Mouse (Mus musculus) 3T3-L1 (cell line): Measurements from ENCODE around the gene Kif26b.

ENCODE experiments used
- DNase-seq: peaks from one replicate; pipeline ENCODE4 v3.0.0-alpha.2; 2015; ENCODE audit warnings: low read depth, low spot score

The Kif26b gene

DNA sequence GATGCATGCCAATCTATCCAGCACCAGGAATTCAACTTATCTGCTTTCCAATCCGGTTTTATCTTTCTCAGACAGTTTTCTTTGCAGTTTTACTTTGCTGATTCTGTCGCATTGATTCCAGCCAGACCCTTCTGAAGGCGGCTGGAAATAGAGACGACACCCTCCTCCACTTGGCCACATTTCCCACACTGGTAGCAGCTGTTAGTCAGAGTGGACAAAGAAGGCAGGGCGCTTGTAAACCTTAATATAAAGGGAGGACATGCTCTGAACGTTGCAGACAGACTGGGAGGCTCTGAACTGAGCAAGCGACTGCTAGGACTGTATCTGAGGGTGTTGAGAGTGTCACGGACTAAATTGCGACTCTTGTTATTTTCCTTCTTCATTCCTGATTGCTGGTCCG, 11.3 kb downstream of the Kif26b start:
- DNase-seq = no peak

GRCm38 (mm10) chr1:178542415-178542814, 13.5 kb downstream of the Kif26b start:
- DNase-seq = no peak

DNA sequence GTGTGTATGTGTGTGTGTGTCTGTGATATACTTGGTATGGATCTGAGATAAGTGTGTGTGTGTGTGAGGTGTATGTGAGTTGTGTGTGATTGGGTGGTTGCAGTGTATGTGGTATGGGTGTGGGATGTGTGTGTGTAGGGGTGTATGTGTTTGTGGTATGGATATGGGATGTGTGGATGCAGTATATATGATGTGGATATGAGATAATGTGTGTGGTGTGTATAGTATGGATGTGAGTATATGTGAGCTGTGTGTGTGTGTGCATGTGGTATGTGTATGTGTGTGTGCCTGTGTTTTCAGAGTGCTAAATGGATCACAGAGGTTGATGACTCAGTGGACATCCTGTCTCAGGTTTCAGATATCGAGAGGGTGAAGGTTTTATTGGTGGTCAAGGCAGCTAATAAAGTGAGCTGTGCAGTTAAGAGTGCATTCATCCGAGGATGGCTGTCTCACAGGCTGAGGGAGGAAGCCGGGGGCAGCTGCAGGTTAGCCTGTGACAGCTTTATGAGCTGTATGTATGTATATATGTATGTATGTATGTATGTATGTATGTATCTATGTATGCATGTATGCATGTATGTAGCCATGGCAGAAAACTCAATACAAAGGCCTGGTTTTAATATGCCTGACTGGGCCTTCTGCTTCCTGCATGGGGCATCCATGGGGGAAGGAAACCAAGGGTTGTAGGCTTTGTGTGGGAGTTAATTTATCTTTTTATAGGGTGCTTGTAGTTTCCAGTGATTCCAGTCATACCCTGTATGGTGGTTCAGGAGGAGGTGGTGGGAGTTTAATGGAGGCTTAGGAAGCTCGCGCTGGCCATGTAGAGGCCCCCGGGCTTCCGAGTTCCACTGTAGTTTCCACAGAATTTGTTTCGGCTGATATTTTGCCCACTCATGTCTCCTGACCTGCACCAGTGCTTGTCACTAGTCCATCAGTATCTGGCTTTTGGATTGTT, 14.3 kb downstream of the Kif26b start:
- peak; percentile 32 for DNase-seq

DNA sequence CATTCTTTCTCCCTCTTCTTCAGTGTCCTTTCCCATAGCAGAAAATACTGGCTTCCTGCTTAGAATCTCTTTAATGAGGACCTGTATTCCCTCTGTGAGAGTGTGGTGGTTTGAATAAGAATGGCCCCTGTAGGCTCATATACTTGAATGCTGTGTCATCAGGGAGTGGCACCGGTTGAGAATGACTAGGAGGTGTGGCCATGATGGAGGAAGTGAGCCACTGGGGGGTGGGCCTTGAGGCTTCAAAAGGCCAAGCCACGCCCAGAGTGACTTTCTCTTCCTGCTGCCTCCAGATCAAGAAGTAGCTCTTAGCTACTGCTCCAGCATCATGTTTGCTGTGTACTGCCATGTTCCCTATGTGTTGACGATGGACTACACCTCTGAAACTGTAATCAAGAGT, 15.7 kb downstream of the Kif26b start:
- DNase-seq = peak; percentile 90

DNA sequence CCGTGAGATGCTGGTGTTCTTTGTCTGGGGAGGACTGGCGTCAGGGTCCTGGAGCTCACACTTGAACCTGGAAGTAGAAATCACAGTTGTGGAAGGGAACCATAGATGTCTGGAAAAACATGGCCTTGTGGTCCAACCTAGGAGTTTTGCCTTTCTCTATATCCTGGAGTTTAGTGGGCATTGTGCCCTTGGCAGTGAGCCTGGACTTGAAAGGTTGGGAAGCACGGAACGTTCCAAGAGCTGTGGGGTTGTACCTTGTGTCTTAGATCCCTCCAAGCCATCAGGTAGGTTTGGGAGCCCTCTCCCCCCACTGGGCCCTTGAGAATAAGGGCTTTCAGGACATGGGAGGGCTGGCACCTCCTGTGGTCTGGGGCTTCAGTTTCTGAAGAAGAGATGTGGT, 20.7 kb downstream of the Kif26b start:
- DNase-seq = no peak

DNA sequence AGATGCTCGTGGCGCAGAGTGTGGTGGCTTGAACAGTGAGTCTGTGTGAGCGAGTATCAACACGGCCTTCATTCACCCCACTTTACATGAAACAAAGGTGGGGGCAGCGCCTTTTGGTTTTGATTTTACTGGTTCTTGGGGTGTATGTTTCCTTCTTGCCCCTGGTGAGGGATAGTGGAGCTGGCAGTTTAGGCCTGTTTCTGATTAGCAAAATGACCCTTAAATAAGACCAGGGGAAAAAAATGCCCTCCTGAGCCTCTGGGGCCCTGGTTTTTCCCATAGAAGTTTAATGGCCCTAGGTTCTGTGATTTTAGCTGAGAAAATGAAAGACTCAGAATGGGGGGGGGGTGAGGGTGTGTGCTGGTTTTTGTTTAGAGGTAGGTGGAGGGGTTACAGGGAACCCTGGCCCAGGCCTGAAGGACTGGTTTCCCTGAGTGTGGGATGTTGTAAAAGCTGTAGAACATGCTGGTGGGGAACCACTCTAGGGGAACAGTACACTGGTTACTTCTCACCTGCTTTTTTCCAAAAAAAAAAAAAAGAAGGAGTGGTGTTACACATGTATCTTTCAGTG, 21.6 kb downstream of the Kif26b start:
- DNase-seq = no peak

GRCm38 (mm10) chr1:178552278-178552897, 23.5 kb downstream of the Kif26b start:
- no peak for DNase-seq

- DNase-seq = no peak
These were observed 24.0 kb downstream of the Kif26b start for GRCm38 (mm10) chr1:178552898-178553284.

DNA sequence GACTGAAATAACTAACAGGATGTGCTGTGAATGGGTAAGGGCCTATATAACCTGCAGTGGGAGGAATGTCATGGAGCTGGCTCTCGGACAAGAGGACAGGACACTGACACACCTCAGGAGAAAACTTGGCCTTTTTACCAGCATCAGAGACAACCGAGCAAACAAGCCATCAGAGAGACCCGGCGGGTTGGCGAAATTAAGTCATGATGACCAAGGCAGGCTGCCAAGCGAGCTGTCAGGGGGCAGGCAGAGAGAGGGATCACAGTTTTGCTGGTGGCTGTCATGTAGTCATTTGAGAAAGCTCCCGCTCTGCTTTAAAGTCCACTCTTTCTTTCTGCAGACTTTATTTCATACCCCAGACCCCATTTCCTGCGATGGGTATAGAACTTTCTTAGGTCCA, 27.3 kb downstream of the Kif26b start:
- no peak for DNase-seq

DNA sequence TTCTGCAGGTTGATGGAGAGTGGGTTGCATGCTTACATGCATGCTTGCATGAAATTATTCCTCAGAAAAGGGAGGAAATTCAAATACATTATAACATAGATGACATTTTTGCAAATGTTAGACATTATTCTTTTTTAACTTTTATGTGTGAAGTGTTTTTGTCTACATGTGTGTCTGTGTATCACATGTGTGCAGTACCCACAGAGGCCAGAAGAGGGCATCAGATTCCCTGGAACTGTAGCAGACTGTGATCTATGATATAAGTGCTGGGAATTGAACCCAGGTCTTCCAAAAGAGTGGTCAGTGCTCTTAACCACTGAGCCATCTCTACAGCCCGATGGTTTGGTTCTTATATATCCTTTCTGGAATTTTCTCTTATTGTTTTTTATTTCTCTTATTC, 31.1 kb downstream of the Kif26b start:
- no peak for DNase-seq

DNA sequence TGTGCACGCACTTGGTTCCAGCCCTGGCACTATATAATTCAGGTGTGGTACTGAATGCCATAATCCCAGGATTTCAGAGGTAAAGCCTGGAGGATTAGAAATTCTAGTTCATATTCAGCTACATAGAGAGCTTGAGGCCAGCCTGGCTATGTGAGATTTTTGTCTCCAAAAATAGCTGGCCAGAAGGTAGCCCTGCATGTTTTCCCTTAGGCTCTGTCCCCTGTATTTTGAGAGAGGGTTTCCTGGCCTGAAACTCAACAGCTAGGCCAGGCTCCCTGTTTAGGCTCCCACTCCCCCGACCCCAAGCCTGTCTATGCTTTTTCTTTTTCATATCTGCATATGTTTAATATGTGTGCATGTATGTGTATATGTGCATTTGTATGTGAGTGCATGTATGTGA, 34.9 kb downstream of the Kif26b start:
- DNase-seq = no peak

- DNase-seq = no peak
These were observed 35.9 kb downstream of the Kif26b start for GRCm38 (mm10) chr1:178564800-178565199.

DNA sequence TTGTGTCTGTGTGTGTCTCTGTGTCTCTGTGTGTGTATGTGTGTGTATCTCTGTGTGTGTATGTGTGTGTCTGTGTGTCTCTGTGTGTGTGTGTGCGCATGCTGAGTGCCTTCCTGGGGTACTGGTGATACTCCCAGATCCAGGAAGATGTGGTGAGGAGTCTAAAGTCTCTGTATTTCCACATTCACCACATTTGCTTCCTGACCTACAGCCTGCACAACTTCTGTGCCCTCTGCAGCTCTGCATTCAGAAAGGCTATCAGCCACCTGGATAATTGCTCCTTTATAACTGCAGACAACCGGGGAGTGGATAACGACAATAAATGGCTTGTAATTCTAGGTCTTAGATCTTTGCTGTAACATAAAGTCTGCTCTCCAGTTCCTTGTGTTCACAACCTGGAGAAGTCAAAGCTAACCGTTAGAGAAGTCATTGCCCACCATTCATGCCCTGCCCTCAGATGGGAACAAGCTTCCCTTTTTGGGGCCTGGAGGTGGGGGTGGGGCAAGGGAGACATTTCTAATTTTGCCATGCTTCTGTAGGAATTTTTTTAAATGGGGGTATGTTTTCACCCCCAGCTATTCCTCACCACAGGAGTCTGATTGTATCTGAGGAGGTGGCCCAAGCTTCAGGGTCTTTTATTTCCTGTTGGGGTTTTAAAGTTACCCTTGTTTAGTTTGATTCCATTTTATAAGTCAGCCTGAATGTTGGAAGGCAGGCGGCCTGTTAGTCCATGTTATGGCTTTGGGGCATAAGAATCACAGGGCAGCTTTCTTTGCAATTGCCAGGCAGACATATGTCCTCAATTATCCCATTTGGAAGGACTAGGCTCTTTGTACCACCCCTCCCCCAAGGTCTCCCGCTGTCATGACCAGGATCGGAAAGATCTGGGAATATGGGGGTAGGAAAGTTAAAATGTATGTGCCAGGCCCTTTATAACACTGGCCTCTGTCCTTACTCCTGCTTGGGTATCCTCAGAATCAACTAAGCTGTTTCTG, 39.9 kb downstream of the Kif26b start:
- peak; percentile 29 for DNase-seq

- DNase-seq = no peak
These were observed 42.1 kb downstream of the Kif26b start for GRCm38 (mm10) chr1:178571009-178571408.

- DNase-seq = no peak
These were observed 43.0 kb downstream of the Kif26b start for GRCm38 (mm10) chr1:178571885-178572444.

- no peak for DNase-seq
These were observed 44.6 kb downstream of the Kif26b start for GRCm38 (mm10) chr1:178573406-178574032.

- DNase-seq = no peak
These were observed 46.8 kb downstream of the Kif26b start for GRCm38 (mm10) chr1:178575706-178576105.

DNA sequence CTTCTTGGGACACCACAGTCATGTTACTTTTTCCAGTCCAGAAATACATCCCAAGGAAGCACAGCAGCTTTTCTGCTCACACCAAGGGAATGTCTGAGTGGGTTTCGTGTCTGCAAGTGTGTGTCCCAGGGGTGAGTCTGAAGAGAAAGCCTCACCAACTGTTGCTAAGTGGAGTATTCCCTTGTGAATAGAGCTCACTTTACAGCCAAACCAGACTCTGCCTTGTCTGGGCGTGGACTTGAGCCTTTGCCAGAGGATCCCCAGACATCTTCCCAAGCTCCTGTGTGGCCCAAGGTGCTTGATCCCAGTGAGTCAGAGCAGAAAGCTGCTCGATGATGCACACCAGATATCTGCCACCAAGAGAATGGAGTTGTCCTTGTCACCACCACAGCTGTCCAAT, 48.0 kb downstream of the Kif26b start:
- DNase-seq = peak; percentile 80

- DNase-seq = peak; percentile 70
These were observed 56.6 kb downstream of the Kif26b start for GRCm38 (mm10) chr1:178585366-178586020.
